Mouse (Mus musculus): ENCODE results near the gene Ankib1. TPM values are rescaled to one million over a fixed set of nuclear protein-coding genes. Genes with fewer than 3 reads are reported as not detected.

The Ankib1 gene
- polyA plus RNA-seq (2014; fragmentation: Illumina TruSeq; extraction: RNeasy Lipid Tissue Mini Kit (QIAGEN cat#74804); ENCODE audit: low read depth, low replicate concordance), result 127 TPM

DNA sequence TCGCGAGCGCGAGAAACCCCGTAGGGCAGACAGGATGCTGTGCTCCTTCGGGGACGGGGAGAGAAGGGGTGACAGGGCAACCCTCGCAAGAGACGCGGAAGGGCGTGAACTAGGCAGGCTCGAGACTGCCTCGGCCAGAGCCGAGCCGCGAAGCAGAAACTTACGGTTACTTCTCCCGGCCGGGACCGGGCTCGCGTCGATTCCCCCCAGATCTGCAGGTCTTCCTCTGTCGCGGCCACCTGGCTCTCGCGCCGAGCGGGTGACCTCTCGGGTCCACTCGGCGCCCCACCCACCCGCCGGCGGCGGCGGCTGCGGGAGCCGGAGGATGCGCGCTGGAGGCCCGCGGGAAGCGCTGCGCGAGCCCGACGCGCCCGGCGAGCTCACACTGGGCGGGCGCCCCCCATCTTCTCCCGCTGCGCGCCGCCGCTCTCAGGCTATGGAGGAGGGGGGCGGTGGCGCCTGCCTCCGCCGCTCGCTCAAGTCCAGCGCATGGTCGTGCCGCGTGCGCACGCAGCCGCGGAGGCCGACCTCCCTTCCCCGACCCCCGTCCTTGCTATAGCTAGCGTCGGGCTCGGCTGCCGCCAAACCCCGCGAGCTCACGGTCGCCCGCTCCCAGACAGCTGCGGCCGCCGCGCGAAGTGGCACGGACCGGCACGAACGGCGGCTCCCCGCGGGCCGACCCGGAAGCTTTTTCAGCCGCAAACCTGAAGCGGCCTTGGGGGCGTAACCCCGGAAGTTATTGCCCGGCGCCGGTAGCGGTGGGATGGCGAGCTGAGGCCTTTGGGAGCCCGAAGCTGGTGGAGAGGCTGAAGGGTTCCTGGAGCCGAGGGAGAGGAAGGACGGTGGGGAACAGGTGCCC lies at the start of gene Ankib1, which contains the start of gene Krit1:
Gene Ankib1 (minus strand): TSS at position 493 of the 859 bp plus-strand sequence.
Gene Krit1 (plus strand): TSS at position 752 of the 859 bp plus-strand sequence.

DNA sequence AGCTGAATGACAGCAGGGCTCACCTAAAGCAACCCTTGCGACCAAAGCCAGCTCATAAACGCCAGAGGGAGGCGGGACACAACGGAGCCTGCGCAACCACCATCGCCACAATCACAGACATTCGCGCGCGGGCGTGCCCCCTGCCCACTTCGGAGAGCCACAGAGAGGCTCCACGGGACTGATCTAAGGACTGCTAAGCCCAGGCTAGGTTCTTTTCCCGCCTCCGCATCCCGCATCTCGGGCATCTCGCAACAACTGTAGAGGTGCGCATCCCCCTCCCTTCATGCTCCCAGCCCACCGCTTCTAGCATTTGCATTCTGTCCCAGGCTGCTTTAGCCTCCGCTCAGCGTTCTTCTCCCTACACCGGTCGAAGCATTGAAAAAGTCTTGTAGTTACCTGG lies 42.3 kb upstream of the Ankib1 start, which contains the start of gene Lrrd1:
Gene Lrrd1 (plus strand): TSS at position 148 of the 400 bp plus-strand sequence.

DNA sequence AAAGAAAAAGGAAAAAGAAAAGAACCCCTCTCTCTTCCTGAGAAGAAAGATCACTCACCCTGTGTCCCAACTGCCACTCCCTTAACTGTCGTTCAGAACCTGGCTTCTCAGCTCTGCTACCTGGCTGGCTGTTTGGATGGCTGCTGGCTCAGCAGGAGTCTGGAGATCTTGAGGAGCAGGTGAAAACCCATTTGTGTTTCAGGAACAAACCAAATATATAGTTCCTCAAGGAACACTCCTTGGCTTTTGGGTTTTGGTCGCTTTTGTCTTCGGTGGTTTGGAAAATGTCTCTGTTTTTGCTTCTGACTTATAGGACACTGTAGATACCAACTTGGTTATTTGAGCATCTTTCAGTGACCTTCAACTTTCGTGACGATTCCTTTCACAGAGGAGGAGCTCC lies 145.6 kb downstream of the Ankib1 start, which contains the start of gene Gatad1:
Gene Gatad1 (minus strand): TSS at position 101 of the 400 bp plus-strand sequence.

DNA sequence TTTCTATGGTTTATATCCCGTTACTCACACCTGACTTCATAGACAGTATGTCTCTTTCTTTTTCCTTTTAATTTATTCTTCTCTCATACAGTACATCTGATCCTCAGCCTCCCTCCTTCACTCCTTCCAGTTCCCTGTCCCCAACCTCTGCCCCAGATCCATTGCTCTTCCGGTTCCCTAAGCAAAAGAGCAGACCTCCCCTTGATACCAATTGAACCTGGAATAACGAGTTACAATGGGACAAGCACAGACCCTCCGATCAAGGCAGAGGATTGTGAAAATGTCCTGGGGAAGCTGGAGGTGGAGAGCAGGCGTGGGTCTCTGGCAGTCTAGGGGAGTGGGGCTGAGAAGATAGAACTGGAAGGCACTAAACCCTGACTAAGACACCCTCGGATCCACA lies 151.8 kb downstream of the Ankib1 start, which contains the start of gene Tmbim7:
Gene Tmbim7 (plus strand): TSS at position 301 of the 400 bp plus-strand sequence.

Other genes with a start within 250 kb of the Ankib1 start
- gene 1700109H08Rik, start 231.4 kb downstream of the Ankib1 start, polyA plus RNA-seq (2014; fragmentation: Illumina TruSeq; extraction: RNeasy Lipid Tissue Mini Kit (QIAGEN cat#74804); ENCODE audit: low read depth, low replicate concordance), result 2.3 TPM
- 29.6 TPM for gene Pex1, start 206.9 kb downstream of the Ankib1 start, polyA plus RNA-seq (2014; fragmentation: Illumina TruSeq; extraction: RNeasy Lipid Tissue Mini Kit (QIAGEN cat#74804); ENCODE audit: low read depth, low replicate concordance)
- gene Rbm48, start 206.3 kb downstream of the Ankib1 start, polyA plus RNA-seq (2014; fragmentation: Illumina TruSeq; extraction: RNeasy Lipid Tissue Mini Kit (QIAGEN cat#74804); ENCODE audit: low read depth, low replicate concordance), result 14.4 TPM
- gene Tmbim7, start 151.7 kb downstream of the Ankib1 start, polyA plus RNA-seq (2014; fragmentation: Illumina TruSeq; extraction: RNeasy Lipid Tissue Mini Kit (QIAGEN cat#74804); ENCODE audit: low read depth, low replicate concordance), result not detected
- gene Gatad1, start 145.7 kb downstream of the Ankib1 start, polyA plus RNA-seq (2014; fragmentation: Illumina TruSeq; extraction: RNeasy Lipid Tissue Mini Kit (QIAGEN cat#74804); ENCODE audit: low read depth, low replicate concordance), result 255 TPM
- 80.3 TPM for gene Krit1, start 259 bp upstream of the Ankib1 start, polyA plus RNA-seq (2014; fragmentation: Illumina TruSeq; extraction: RNeasy Lipid Tissue Mini Kit (QIAGEN cat#74804); ENCODE audit: low read depth, low replicate concordance)
- gene Lrrd1, start 42.2 kb upstream of the Ankib1 start, polyA plus RNA-seq (2014; fragmentation: Illumina TruSeq; extraction: RNeasy Lipid Tissue Mini Kit (QIAGEN cat#74804); ENCODE audit: low read depth, low replicate concordance), result not detected
- gene Mterf1a, start 91.0 kb upstream of the Ankib1 start, polyA plus RNA-seq (2014; fragmentation: Illumina TruSeq; extraction: RNeasy Lipid Tissue Mini Kit (QIAGEN cat#74804); ENCODE audit: low read depth, low replicate concordance), result 12.8 TPM
- 48.2 TPM for gene Akap9, start 125.1 kb upstream of the Ankib1 start, polyA plus RNA-seq (2014; fragmentation: Illumina TruSeq; extraction: RNeasy Lipid Tissue Mini Kit (QIAGEN cat#74804); ENCODE audit: low read depth, low replicate concordance)

Measured in kidney, adult 10 weeks (tissue).